Mouse (Mus musculus) MEL-GATA-1-ER (cell line): ENCODE data around the gene Cela3b.

Experiments
- DNase-seq: peaks from one replicate; pipeline ENCODE4 v3.0.0-alpha.2; 2012; ENCODE audit warnings: low read depth; ENCODE audit errors: extremely low read depth

Gene Cela3b

DNA sequence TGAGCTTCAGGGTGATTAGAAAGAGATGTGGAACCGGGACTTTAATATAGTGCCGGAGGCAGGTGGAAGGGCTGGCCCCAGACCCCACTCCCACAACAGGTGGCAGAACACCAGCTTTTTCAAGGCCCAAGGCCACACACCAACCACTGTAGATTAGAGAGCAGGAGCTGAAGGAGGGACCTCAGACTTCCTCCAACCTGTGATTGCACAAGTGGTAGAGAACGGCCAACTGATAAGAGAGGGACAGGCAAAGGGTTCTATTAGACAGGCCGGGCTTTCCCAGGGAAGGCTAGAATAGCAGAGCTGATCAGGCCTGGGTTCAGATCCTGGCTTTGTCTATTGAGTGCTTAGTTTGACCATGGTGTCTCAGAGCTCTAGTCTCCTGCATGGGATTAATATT lies at the start of gene Cela3b:
TSS of gene Cela3b (minus strand) at position 39 of the 400 bp plus-strand sequence.
- DNase-seq = peak; percentile 47

- DNase-seq = no peak
Observed at GRCm38 (mm10) chr4:137479757-137480156, 49.4 kb upstream of the Cela3b start.

GRCm38 (mm10) chr4:137478306-137478705 lies 48.0 kb upstream of the Cela3b start:
- DNase-seq = no peak

DNA sequence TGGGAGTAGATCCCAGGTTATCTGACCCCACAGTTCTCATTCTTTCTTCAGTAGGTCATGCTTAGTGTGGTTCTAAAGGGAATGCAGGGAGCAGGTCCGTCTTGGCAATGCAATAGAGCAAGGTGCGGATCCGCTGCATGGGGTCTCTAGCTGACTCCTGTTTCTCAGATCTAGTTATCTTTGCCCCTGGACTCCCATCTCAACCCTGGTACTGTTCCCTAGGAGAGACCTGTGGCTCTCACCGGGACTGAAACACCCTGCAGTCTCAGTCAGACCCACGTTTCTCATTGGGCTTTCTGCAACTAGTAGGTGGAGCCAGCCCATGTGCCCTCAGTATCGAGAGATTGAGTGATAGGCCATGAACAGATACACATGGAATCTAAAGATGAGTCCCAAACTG lies 47.3 kb upstream of the Cela3b start:
- no peak for DNase-seq

DNA sequence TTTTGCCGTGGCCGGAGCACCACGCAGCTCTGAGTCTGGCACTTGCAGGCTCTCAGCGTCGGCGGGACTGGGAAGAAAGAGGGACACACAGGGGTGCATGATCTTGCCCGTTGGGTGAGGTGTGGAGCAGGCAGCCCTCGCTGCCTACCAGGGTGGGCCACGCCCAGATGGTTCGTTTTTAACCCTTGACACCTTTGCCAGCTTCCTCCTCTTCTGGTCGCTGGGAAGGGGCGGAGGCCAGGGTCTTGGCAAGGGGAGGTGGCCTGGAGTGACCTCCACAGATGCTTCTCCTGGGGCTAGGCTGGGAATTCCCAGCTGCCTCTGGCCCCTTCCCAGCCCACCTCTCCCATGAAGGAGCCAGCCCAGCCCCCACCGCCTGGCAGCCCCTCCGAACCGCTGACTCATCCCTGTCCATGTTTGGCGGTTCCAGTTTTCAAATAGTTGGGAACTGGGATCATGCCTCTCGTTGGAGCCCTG lies 46.5 kb upstream of the Cela3b start:
- DNase-seq = no peak

GRCm38 (mm10) chr4:137476065-137476760 lies 45.9 kb upstream of the Cela3b start:
- no peak for DNase-seq

DNA sequence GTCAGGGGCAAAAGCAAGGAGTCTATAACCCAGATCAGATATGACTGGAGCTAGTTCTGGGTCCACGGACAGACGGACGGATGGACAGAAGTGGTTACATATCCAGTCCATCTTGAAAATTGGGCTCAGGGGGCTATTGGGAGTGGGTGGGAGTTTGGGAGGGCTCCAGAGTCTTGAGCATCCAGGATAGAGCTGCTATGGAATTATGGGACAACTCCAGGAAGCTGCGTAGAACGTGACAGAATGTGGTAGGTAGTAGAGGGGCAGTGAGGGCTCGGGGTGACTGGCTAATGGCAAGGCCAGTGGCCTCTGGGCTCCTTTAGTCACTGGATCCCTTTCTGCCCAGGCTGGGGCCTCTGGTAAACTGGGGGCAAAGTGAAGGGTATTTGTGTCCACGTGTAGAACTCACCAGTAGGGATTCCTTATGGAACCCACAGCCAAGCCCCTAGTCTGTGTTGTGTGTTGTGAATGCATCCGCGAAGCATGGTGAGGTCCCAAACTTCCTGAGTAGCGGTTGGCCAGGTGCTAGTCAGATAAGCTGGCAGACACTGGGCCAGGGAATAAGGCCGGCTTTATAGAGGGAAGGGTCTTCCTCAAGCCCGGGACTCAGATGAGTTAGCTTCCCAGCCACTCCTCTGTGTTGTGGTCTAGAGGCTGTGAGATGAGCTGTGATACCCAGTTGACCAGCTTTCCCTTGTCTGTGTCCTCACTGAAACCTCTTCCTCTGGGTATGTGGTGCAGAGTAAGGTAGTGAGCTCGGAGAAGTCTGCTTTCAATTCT lies 45.1 kb upstream of the Cela3b start:
- no peak for DNase-seq

GRCm38 (mm10) chr4:137474694-137475093 lies 44.4 kb upstream of the Cela3b start:
- DNase-seq = no peak

DNA sequence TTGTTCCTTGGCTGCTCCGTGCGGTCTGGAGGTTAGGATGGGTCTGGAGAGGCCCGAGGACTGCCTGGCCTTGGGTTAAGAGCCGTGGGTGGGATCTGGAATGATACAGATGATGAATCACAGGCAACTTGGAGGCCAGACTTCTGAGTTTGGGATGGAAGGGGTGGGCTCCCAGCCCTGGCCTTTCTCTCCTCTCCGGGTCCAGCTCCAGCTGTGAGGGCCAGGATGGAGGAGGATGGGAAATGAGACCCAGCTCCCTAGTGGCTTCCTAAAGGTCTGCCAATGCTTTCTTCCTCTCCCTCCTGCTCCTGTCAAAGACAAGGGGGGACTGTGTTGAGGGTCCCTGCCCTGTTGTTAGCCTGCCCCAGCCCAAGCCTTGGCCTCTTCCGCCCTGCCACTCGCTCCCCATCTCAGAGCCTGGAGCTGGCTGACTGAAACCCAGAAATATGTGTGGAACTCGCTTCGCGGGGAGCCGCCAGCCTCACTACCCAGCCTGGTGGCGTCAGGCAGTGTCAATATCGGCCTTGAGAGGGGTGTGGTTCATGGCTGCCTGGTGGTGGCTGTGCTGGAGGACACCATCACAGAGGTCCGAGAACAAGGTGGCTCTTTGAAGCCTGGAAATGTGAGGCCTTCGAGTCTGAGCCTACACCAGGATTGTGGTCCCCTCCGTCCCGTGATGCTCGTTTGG lies 43.5 kb upstream of the Cela3b start:
- DNase-seq = no peak

DNA sequence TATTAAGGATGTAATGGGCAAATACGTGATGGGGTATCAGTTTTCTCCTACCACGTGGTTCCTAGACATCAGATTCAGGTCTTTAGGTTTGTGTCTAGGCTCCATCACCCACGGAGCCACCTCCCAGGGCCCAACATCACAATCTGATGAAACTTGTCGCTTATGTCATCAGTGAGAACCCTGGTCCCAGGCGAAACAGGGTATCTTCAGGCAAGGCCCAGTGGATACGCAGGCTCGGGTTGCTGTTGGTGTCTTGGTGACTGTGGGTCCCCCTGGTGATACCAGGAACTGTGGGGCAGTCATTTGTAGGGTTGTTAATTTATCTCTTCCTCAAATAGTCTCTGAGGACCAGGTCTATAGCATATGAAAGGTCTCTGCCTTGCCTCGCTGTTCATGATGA lies 42.9 kb upstream of the Cela3b start:
- no peak for DNase-seq

DNA sequence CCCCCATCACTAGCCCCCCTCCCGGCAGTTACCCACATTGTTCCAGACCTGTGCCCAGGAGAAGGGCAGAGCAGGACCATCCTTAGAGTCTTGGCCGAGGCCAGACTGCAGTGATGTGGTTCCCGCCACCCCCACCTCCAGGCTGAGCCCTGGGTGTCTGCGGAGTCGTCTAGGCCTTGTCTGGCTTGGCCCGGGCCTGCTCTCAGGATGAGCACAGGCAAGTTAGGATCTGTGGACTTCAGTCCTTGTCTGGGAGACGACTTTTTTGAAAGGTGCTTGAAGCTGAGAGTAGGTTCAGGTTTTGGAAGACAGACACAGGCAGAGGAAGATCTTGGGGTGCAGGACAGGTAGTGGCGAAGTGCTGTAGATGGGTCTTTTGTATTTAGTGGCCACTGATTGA lies 41.0 kb upstream of the Cela3b start:
- no peak for DNase-seq

- no peak for DNase-seq
Observed at GRCm38 (mm10) chr4:137470701-137471317, 40.5 kb upstream of the Cela3b start.

DNA sequence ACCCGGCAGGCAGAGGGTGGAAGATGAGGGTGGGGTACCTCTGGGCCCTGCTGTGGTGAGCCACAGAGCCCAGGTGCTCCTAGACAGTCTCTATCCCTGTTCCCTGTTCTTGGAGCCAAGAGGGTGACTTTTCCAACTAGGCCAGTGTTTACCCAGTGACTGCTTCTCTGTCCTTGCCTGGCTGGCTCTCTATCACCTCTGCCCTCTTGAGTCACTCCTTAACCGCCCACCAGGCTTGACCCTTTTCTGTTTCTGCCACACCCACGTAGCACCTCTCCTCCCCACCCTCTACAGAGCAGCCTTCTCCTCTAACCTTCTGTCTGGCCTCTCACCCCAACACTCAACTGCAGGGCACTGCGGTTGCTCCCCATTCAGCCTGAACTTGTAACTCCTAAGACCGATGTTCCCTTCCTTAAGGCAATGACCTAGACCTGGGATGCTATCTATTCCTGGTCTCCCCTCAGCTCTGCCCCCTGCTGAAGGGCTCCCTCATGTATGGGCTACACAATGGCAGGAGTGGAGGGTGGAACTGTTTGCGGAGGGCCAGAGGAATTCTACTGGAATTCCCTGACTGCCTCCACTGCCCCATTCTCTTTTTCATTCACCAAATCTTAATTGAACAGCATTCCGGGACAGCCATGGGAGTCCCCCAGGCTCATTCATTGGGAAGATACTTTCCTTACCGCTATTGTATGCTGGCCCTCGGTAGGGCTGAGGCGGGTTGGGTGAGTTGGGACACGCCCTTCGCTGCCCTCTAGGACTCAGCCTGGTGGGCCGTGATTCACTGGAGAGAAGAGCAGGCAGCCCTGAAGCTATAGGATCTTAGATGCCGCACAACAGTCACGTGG lies 39.7 kb upstream of the Cela3b start:
- DNase-seq = no peak

DNA sequence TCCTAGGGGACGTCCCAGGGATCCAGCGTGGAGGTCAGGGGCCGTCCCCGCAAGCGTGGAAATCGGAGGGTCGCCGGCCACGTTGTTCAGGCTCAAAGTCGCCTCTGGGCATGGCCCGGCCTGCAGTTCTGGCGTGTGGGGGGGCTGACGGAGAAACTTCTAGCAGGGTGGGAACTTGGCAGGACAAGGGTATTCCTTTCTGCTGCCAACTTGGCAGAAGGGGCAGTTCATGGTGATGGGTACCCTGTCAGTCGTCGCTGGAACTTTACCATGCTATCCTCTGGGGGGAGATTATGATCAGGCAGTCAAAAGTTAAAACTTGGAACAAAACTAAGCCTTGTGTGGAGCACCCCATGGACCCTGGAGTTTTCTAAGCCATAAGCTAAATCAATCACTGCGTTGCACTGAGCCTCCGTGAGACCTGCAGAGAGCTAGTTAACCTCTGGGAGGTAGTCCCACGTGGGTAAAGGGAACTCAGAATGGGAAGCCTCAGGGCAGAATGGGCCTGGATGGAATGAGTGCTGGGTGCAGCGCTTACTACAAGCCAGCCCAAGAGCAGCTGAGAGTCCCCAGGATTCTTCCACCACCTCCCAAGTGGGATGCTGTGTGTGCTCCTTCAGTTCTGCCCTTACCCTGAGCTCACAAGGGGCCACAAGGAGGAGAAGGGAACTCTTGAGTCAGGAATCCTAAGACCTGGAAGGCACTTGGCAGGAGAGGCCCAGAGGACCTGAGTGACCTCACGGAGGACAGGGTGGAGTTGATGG lies 38.9 kb upstream of the Cela3b start:
- no peak for DNase-seq

- DNase-seq = peak; percentile 56
Observed at GRCm38 (mm10) chr4:137468260-137469080, 38.1 kb upstream of the Cela3b start, which contains the start of gene Hspg2. Gene Hspg2, plus strand, starts transcription at chr4:137468769.

GRCm38 (mm10) chr4:137467525-137467924 lies 37.2 kb upstream of the Cela3b start:
- no peak for DNase-seq

- DNase-seq = no peak
Observed at GRCm38 (mm10) chr4:137466991-137467390, 36.7 kb upstream of the Cela3b start.

DNA sequence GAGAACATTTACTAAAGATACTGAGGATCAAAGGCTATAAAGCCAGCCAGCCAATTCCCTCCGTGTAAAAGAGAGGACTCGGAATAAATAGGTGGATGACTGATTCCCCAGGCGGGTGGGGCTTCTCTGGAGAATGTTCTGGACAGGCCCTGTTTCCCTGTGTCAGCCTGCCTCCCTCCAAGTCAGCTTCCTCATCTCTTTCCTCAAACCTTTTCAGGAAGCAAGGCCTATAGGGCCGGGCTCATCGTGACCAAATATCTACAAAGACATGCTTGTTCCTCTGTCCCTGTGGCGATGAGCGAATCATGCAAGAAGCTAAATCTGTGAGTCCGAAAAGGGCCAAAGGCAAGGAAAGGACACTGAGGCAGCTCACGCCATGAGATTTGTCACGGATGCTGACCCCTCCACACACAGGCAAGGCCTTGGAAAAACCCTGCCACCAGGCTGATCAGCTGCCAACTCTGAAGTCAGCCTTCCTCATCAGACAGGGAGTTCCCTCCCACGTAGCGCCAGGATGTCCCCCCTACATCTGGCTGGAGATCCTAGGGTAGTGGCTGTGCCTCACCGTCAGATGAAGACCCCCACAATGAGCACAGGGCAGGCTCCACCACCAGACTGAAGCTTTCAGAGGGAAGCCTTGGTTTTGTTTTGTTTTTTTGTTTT lies 34.9 kb upstream of the Cela3b start:
- no peak for DNase-seq
